Mouse (Mus musculus): Measurements from ENCODE around the gene Prss50.

The Prss50 gene

GRCm38 (mm10) chr9:110907838-110908630 lies 50.3 kb downstream of the Prss50 start:
- DNase-seq: peak; percentile 53

- DNase-seq: peak; percentile 42
Observed at GRCm38 (mm10) chr9:110908631-110909016, 50.9 kb downstream of the Prss50 start.

GRCm38 (mm10) chr9:110909371-110909967 lies 51.7 kb downstream of the Prss50 start:
- peak; percentile 41 for DNase-seq

Data from thymus, postnatal 4 days (tissue).